Mouse (Mus musculus) stomach, embryonic 16.5 days (tissue): ENCODE results near the gene Rbm7. TPM values are rescaled to one million over a fixed set of nuclear protein-coding genes. Genes with fewer than 3 reads are reported as not detected.
"Not testable (repeated sequence)": the region's sequence is repeated elsewhere in the genome, so short reads cannot be mapped to it uniquely, and the experiment has no call there.

ENCODE experiments used
- ATAC-seq: fragments of 200-750 bp; cut with Nextera tagmentation; 2 replicates; pipeline ENCODE4 v1.8.0; 2017; ENCODE audit warnings: moderate number of reproducible peaks, moderate TSS enrichment; ENCODE audit not compliant: insufficient read depth, low FRiP score
- H3K27ac ChIP-seq: fragments of 300-500 bp; sonication (generic); 2 replicates; pipeline ENCODE4 v1.5.1; 2014; ENCODE audit warnings: low read length
- H3K27me3 ChIP-seq: fragments of 300-500 bp; sonication (generic); 2 replicates; pipeline ENCODE4 v1.6.1; 2014; ENCODE audit warnings: low read length, control low read depth, mixed read lengths; ENCODE audit not compliant: control insufficient read depth, insufficient read depth
- H3K36me3 ChIP-seq: fragments of 300-500 bp; sonication (generic); 2 replicates; pipeline ENCODE4 v1.6.1; 2014; ENCODE audit warnings: low read length; ENCODE audit not compliant: control insufficient read depth, insufficient read depth
- H3K4me1 ChIP-seq: fragments of 300-500 bp; sonication (generic); 2 replicates; pipeline ENCODE4 v1.6.1; 2014; ENCODE audit warnings: low read length, control low read depth, mixed read lengths; ENCODE audit not compliant: control insufficient read depth, insufficient read depth
- H3K4me2 ChIP-seq: fragments of 300-500 bp; sonication (generic); 2 replicates; pipeline ENCODE4 v1.6.1; 2014; ENCODE audit warnings: low read depth, low read length, mixed read lengths
- H3K4me3 ChIP-seq: fragments of 300-500 bp; sonication (generic); replicated peaks from 2 replicates; pipeline ENCODE4 v1.5.1; 2014; ENCODE audit warnings: mild to moderate bottlenecking, low read length
- H3K9ac ChIP-seq: fragments of 300-500 bp; sonication (generic); 2 replicates; pipeline ENCODE4 v1.6.1; 2014; ENCODE audit warnings: low read length
- H3K9me3 ChIP-seq: fragments of 300-500 bp; sonication (generic); replicated peaks from 2 replicates; pipeline ENCODE4 v1.6.1; 2016; ENCODE audit warnings: low read length, control low read depth; ENCODE audit not compliant: control insufficient read depth
- WGBS: fragments of 180-500 bp; shearing (Covaris S2); extraction: QIAGEN DNeasy Blood & Tissue Kit; methylation state at CpG from one replicate; pipeline ENCODE4 v1.1.7; 2014; 5-methylcytosine and 5-hydroxymethylcytosine counted together
- polyA plus RNA-seq: library from polyadenylated mRNA; unstranded; fragments of >200 nt; fragmentation: Nextera tagmentation; extraction: Ambion mirVana; gene quantifications from 2 replicates; pipeline ENCODE4 v1.2.1, GENCODE M21; 2015

The Rbm7 gene
- polyA plus RNA-seq, 1 experiment from 2014 or later = 124 TPM

- H3K9ac ChIP-seq = no peak overlapping the region
- H3K4me3 ChIP-seq = no peak overlapping the region
- 13% methylated on average over 1 of the region's 1 CpGs for WGBS
- no peaks in the 10 kb centered on the region for H3K9me3 ChIP-seq
- no peaks in the 10 kb centered on the region for H3K36me3 ChIP-seq
- no peaks in the 10 kb centered on the region for H3K4me1 ChIP-seq
- H3K27me3 ChIP-seq = no peaks in the 10 kb centered on the region
- ATAC-seq = no peak
- no peak overlapping the region for H3K27ac ChIP-seq
- H3K4me2 ChIP-seq = no peak overlapping the region
These were observed 30.5 kb upstream of the Rbm7 start for GRCm38 (mm10) chr9:48525566-48525965.

GRCm38 (mm10) chr9:48520405-48520804 lies 25.3 kb upstream of the Rbm7 start:
- H3K27ac ChIP-seq, H3K9me3 ChIP-seq, H3K9ac ChIP-seq, ATAC-seq, H3K4me3 ChIP-seq, H3K4me2 ChIP-seq, H3K36me3 ChIP-seq, H3K4me1 ChIP-seq, H3K27me3 ChIP-seq: not testable (repeated sequence)
- WGBS = no CpG with 5 or more reads among the region's 7 CpGs

GRCm38 (mm10) chr9:48517372-48518130 lies 22.5 kb upstream of the Rbm7 start:
- no peak overlapping the region for H3K4me3 ChIP-seq
- 72% methylated on average over 19 of the region's 19 CpGs for WGBS

GRCm38 (mm10) chr9:48516615-48517371 lies 21.7 kb upstream of the Rbm7 start:
- H3K4me2 ChIP-seq = no peak overlapping the region
- H3K9me3 ChIP-seq = no peaks in the 10 kb centered on the region
- no peak overlapping the region for H3K27ac ChIP-seq
- WGBS = 80% methylated on average over 11 of the region's 11 CpGs
- no peak overlapping the region for H3K9ac ChIP-seq
- no peaks in the 10 kb centered on the region for H3K4me1 ChIP-seq
- H3K36me3 ChIP-seq = no peaks in the 10 kb centered on the region
- no peak overlapping the region for H3K4me3 ChIP-seq
- H3K27me3 ChIP-seq = no peaks in the 10 kb centered on the region
- ATAC-seq = no peak

More at GRCm38 (mm10) chr9:48517372-48518130, 22.5 kb upstream of the Rbm7 start:
- Histone ChIP-seq H3K27me3 (no peaks in the 10 kb centered on the region), H3K27ac (no peak overlapping the region), H3K9ac (no peak overlapping the region), H3K4me2 (no peak overlapping the region), H3K9me3 (no peaks in the 10 kb centered on the region), H3K4me1 (no peaks in the 10 kb centered on the region), H3K36me3 (no peaks in the 10 kb centered on the region)
- ATAC-seq = no peak

- no peak overlapping the region for H3K4me3 ChIP-seq
- H3K36me3 ChIP-seq = no peaks in the 10 kb centered on the region
- no peak overlapping the region for H3K9ac ChIP-seq
- no peaks in the 10 kb centered on the region for H3K27me3 ChIP-seq
- ATAC-seq = no peak
- 48% methylated on average over 1 of the region's 1 CpGs for WGBS
- H3K4me2 ChIP-seq = no peak overlapping the region
- H3K27ac ChIP-seq = no peak overlapping the region
- no peaks in the 10 kb centered on the region for H3K9me3 ChIP-seq
- no peaks in the 10 kb centered on the region for H3K4me1 ChIP-seq
These were observed 20.2 kb upstream of the Rbm7 start for GRCm38 (mm10) chr9:48515332-48515731.

DNA sequence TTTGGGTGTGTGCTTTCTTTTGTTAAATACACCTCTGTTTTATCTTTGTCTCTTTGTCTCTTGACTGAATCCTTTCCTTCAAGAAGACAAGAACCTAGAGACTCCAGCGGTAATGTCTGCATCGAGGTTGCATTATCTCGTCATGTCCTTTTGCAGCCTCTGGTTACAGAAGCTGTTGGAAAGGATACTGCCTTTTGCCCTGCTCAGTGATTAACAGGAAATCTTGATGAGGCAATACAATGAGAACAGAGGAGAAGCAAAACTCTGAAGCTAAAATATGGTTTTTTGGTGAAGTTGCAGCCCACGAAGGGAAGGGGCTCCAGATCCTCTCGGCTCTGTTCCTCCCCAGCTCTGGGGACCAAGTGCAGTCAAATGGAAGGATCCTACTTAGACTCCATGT lies 15.0 kb upstream of the Rbm7 start:
- Histone ChIP-seq H3K36me3 (no peaks in the 10 kb centered on the region), H3K4me1 (no peaks in the 10 kb centered on the region), H3K4me3 (no peak overlapping the region), H3K9ac (no peak overlapping the region), H3K9me3 (no peaks in the 10 kb centered on the region), H3K27me3 (no peaks in the 10 kb centered on the region; the same call in 1 of the 2 replicates), H3K4me2 (no peak overlapping the region), H3K27ac (no peak overlapping the region)
- 78% methylated on average over 5 of the region's 5 CpGs for WGBS
- ATAC-seq = no peak

DNA sequence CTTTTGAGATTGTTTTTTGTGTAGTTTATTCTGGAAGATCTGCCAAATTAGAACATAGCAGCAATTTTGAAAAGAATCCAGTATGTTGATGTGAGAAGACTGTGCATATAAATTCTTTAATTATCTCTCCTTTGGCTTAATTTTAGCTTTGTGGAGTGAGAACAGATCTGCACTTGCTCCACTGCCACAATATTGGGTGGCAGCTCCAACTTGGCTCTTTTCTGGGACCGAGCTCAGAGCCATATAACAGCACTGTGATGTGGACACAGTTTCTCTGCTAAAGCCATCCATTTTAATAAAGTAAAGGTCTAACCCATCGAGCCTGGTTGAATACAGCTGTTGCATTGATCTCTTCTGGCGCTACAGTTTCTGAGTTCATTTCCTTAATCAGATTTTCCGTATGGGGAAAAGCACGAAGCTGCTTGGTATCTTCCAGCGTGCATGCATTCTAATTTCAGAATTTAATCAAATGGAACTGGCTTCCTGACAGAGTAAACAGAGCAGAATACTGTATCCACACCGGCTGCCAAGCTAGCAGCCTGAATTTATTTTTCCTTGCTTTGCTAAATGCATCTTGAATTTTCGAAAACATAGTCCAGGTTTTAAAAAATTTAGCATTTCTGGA lies 9.8 kb upstream of the Rbm7 start:
- WGBS = 65% methylated on average over 8 of the region's 8 CpGs
- H3K4me1 ChIP-seq = no peaks in the 10 kb centered on the region
- no peaks in the 10 kb centered on the region for H3K9me3 ChIP-seq
- H3K36me3 ChIP-seq = no peaks in the 10 kb centered on the region
- ATAC-seq = no peak
- no peaks in the 10 kb centered on the region; the same call in 1 of the 2 replicates for H3K27me3 ChIP-seq
- H3K27ac ChIP-seq = no peak overlapping the region
- H3K4me2 ChIP-seq = no peak overlapping the region
- no peak overlapping the region for H3K4me3 ChIP-seq
- H3K9ac ChIP-seq = no peak overlapping the region

DNA sequence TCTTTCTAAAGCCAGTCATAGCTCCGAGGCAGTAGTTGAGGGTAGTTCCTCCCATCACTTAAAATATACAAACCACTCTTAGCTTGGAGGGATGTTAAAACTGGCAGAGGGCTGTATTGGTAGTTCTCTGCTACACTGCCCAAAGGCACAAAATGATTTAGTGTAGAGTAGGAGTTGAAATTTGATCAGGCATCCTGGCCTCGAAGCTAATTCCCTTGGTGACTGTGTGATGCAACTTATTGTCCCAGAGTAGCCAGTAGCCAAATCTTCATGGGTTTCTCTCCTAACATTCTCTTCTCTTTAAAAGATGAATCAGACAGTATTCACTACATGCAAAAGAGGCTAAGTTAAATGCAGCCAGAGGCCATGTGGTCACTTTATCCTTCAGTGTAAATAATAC lies 7.9 kb upstream of the Rbm7 start:
- WGBS = 58% methylated on average over 2 of the region's 2 CpGs
- Histone ChIP-seq H3K9ac (no peak overlapping the region), H3K4me1 (no peaks in the 10 kb centered on the region), H3K9me3 (no peaks in the 10 kb centered on the region), H3K4me3 (no peak overlapping the region), H3K27me3 (no peaks in the 10 kb centered on the region; the same call in 1 of the 2 replicates), H3K27ac (no peak overlapping the region), H3K4me2 (no peak overlapping the region), H3K36me3 (no peaks in the 10 kb centered on the region)
- no peak for ATAC-seq

DNA sequence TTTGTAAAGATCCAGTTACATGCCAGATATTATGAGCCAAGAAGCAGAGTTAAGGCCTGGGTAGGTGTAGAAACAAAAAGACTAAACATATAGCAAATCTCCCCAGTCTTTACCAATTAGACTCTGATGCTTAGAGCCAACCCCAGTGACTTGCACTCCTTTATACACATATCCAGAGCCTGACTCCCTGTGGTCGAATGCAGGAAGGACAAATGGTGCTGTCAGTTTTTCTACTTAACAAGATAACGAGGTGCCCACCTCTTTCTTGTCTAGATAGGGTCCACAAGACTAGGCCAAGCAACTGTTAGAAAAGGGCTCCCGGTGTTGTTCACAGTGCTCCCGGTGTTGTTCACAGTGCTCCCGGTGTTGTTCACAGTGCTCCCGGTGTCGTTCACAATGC lies 6.1 kb upstream of the Rbm7 start:
- WGBS = 79% methylated on average over 7 of the region's 7 CpGs
- Histone ChIP-seq H3K4me3 (no peak overlapping the region), H3K27me3 (no peaks in the 10 kb centered on the region; the same call in 1 of the 2 replicates), H3K36me3 (no peaks in the 10 kb centered on the region), H3K4me2 (no peak overlapping the region), H3K4me1 (peaks cover under 1% of the 10 kb centered on the region; the same call in 1 of the 2 replicates), H3K9me3 (no peaks in the 10 kb centered on the region), H3K9ac (no peak overlapping the region), H3K27ac (no peak overlapping the region)
- ATAC-seq = no peak
